Mouse (Mus musculus): ENCODE data around the gene Tbx10. TPM values are rescaled to one million over a fixed set of nuclear protein-coding genes. Genes with fewer than 3 reads are reported as not detected.

Tbx10 gene
- polyA plus RNA-seq, 1 experiment from 2014 or later, result not detected

DNA sequence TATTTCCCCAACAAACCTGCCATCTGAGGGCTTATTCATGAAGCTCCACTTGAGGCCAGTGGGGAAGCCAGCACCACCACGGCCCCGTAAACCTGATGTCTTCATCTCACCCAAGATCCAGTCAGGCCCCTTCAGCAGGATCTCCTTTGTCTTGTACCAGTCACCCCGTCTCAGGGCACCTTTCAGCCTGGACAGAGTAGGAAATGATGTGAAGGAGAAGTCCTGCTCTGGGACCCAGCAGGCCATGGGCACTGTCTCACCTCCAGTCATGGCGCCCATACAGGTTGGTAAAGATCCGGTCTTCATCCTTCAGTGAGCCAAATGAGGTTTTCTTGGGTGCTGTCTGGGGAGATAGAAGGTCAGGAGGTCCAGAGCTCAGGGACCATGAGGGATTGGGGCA, 18.5 kb downstream of the Tbx10 start:
- H3K27ac ChIP-seq, result no peak overlapping the region
- H3K27me3 ChIP-seq, result no peaks in the 10 kb centered on the region
- peaks cover 44% of the 10 kb centered on the region for H3K36me3 ChIP-seq (ENCODE audit: poor library complexity, severe bottlenecking)
- no peak for ATAC-seq
- no peak overlapping the region; the same call in 1 of the 2 replicates for H3K9ac ChIP-seq
- 93% methylated on average over 5 of the region's 5 CpGs for WGBS
- peaks cover 13% of the 10 kb centered on the region for H3K4me1 ChIP-seq
- no peak overlapping the region for H3K4me3 ChIP-seq
- peak overlapping the region; percentile 79; the same call in 1 of the 2 replicates for H3K4me2 ChIP-seq
- H3K9me3 ChIP-seq (replicated peaks), result no peaks in the 10 kb centered on the region

DNA sequence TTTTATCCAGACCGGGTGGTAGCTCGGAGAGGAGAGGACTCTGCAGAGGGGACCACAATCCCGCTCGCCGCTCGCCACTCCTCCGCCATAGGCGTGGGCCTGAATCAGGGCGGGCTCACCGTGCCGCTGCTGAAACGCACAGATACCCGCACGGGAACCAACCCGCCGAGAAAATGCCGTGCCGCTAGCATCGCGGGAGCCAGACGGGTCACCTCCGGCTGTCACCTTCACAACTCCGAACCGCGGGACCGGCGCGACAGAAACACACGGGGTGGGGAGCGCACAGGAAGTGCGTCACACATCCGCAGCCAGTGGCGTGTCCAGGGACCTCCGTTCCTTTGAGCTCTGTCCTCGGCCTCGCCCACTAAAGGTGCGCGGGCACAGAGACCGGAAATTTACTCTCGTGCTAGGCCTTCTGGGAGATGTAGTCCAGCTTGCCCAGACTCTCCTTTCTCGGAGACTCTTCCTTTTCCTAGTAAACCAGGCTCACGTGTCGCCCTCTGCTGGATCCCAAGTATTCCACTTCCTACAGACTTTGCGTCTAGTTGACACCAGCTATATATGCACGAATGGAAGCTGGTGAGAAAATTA, 20.0 kb downstream of the Tbx10 start, which contains the start of gene Ndufv1:
TSS of gene Ndufv1 (minus strand) at position 375 of the 591 bp plus-strand sequence.
- peak within 1 kb of the TSS; percentile 48 for H3K27ac ChIP-seq
- peak within 1 kb of the TSS; percentile 80 for H3K9ac ChIP-seq
- peaks cover 30% of the 10 kb centered on the region for H3K36me3 ChIP-seq (ENCODE audit: poor library complexity, severe bottlenecking)
- H3K27me3 ChIP-seq, result no peaks in the 10 kb centered on the region
- no peaks in the 10 kb centered on the region for H3K9me3 ChIP-seq (replicated peaks)
- peaks cover 13% of the 10 kb centered on the region for H3K4me1 ChIP-seq
- H3K4me2 ChIP-seq, result peak within 1 kb of the TSS; percentile 79
- WGBS, result under 1% methylated on average over 45 of the region's 45 CpGs
- peak; percentile 100 for ATAC-seq
- H3K4me3 ChIP-seq, result peak within 1 kb of the TSS; percentile 80

DNA sequence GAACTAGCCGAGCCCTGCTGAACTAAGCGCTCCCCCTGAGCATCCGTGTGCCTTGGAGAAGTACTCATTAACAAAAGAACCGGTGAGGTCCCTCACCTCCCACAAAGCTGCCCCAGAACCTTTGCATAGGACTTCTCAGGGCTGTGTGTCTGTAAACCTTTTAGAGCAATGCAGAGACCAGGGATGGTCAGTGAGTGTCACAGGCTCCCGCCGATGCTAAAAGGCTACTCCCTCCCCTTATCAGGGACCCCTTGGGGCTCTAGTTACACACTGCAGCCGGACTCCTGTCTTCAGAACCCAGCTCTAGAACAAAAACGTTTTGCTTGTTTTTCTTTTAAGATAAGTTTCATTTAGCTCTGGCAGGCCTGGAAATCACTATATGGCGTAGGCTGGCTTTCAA, 20.5 kb downstream of the Tbx10 start:
- peaks cover 13% of the 10 kb centered on the region for H3K4me1 ChIP-seq
- peak overlapping the region; percentile 80 for H3K4me3 ChIP-seq
- WGBS, result 25% methylated on average over 9 of the region's 9 CpGs
- H3K9ac ChIP-seq, result peak overlapping the region; percentile 31; the same call in 1 of the 2 replicates
- peaks cover 24% of the 10 kb centered on the region for H3K36me3 ChIP-seq (ENCODE audit: poor library complexity, severe bottlenecking)
- no peaks in the 10 kb centered on the region for H3K27me3 ChIP-seq
- H3K4me2 ChIP-seq, result peak overlapping the region; percentile 79
- ATAC-seq, result no peak; the same call in 1 of the 2 replicates
- no peaks in the 10 kb centered on the region for H3K9me3 ChIP-seq (replicated peaks)
- no peak overlapping the region for H3K27ac ChIP-seq

DNA sequence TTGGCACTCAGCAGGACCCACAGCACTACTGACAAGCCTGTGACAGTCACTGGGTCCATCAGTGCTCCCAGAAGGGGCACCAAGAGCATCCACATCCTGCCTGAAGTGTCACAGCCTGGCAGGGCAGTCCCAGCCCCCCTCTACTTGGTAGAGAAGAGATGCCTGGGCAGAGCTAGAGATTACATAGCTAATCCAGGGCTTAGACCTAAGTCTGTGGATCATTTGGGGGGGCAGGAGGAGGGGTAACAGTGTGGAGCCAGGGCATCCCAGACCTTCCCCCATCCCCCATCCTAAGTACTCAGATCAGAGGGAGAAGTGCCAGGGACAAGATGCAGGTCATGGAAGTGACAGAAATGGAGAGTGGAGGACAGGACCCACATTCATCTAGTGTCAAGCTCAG, 22.2 kb downstream of the Tbx10 start:
- Histone ChIP-seq H3K27me3 (no peaks in the 10 kb centered on the region), H3K4me1 (peaks cover 22% of the 10 kb centered on the region), H3K9me3 (replicated peaks) (no peaks in the 10 kb centered on the region), H3K9ac (peak overlapping the region; percentile 1), H3K27ac (no peak overlapping the region), H3K4me3 (no peak overlapping the region), H3K36me3 (ENCODE audit: poor library complexity, severe bottlenecking) (peaks cover 7% of the 10 kb centered on the region), H3K4me2 (no peak overlapping the region)
- ATAC-seq, result no peak

DNA sequence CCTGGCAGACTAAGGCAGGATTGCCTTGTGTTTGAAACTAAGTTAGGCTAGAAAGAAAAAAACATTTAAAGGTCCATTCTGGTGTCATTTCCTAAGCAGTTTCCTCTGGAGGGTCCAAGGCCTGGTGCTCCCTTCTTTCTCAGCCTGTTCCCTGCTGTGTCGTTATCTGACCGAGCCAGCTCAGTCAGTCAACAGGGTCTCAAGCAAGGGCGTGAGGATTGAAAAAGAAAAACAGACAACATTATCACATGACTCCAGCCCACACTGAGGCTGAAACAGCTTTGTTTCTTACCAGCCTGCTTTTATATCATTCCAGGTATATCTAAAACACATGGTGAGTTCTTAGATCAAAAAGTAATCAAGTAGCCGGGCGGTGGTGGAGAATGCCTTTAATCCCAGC, 23.1 kb downstream of the Tbx10 start:
- no peak for ATAC-seq
- Histone ChIP-seq H3K27me3 (no peaks in the 10 kb centered on the region), H3K4me3 (no peak overlapping the region), H3K4me1 (peaks cover 22% of the 10 kb centered on the region), H3K27ac (no peak overlapping the region), H3K36me3 (ENCODE audit: poor library complexity, severe bottlenecking) (no peaks in the 10 kb centered on the region), H3K9ac (no peak overlapping the region), H3K4me2 (no peak overlapping the region), H3K9me3 (replicated peaks) (no peaks in the 10 kb centered on the region)
- 53% methylated on average over 5 of the region's 5 CpGs for WGBS

DNA sequence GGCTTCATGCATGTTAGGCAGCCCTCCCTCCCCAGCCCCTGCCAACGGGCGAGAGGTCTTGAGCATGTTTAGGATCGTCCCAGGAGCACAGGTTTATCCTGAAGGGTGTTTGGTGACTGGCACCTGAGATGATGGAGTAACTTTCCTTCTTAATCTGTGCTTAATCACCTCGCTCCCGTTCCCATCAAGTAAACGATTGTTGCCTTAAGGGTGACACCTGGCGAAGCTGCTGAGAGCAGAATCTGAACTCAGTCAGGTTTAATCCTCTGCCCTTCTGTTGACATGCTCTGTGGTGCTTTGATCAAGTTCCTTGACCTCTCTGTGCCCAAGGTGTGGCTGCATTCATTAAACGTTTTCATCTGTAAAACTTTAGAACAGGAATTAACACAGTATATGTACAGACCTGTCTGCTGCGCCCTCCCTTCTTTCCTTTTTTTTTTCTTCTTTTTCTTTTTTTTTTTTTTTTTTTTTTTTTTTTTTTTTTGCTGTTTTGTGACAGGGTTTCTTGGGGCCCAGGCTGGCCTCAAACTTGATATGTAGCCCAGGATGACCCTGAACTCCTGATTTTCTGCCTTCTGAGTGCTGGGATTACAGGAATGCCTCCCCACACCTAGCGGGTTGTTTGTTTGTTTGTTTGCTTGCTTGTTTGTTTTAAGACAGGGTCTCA, 25.5 kb downstream of the Tbx10 start:
- Histone ChIP-seq H3K4me3 (no peak overlapping the region), H3K27me3 (no peaks in the 10 kb centered on the region), H3K4me2 (no peak overlapping the region), H3K9me3 (replicated peaks) (no peaks in the 10 kb centered on the region), H3K9ac (no peak overlapping the region), H3K36me3 (ENCODE audit: poor library complexity, severe bottlenecking) (no peaks in the 10 kb centered on the region), H3K27ac (no peak overlapping the region), H3K4me1 (peaks cover 9% of the 10 kb centered on the region; the same call in 1 of the 2 replicates)
- WGBS, result 64% methylated on average over 10 of the region's 10 CpGs
- ATAC-seq, result no peak

DNA sequence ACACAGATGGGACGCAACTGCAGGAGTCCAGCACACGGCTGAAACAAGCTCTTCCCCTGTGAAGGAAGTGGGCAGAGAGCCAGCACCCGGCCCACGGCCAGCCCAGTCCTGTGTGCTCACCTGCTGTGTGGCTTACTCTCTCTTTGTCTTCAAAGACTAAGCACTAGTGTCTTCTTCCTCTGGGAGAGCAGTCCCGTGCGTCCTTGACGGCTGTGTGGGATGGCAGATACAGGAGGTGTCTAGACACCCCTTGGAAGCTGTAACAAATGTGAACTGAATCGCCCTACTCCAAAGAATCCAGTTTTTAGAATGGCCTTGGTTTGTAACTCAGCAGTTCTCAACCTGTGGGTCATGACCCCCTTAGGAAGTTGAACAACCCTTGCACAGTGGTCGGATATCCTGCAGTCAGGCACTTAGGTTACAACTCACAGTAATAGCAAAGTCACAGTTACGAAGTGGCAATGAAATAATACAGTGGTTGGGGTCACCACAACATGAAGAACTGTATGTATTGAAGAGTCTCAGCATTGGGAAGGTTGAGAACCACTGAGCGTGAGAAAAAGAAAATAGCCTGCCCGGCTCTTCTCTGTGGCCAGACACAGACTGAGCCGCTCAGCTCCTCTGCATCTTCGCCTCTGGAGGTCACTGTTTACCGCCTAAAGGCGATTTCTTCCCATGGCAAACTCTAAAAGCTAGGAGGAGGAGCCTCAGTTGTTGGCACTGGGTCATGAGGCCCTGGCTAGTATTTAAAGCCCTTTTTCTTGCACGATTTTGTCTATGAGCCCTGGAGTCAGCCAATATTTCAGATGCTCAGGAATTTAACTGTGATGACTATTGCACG, 26.4 kb downstream of the Tbx10 start:
- Histone ChIP-seq H3K4me2 (no peak overlapping the region), H3K9ac (no peak overlapping the region), H3K36me3 (ENCODE audit: poor library complexity, severe bottlenecking) (no peaks in the 10 kb centered on the region), H3K4me3 (no peak overlapping the region), H3K27ac (no peak overlapping the region), H3K4me1 (peaks cover 9% of the 10 kb centered on the region; the same call in 1 of the 2 replicates), H3K27me3 (no peaks in the 10 kb centered on the region), H3K9me3 (replicated peaks) (no peaks in the 10 kb centered on the region)
- WGBS, result 28% methylated on average over 18 of the region's 18 CpGs
- peak; percentile 57; the same call in 1 of the 2 replicates for ATAC-seq

DNA sequence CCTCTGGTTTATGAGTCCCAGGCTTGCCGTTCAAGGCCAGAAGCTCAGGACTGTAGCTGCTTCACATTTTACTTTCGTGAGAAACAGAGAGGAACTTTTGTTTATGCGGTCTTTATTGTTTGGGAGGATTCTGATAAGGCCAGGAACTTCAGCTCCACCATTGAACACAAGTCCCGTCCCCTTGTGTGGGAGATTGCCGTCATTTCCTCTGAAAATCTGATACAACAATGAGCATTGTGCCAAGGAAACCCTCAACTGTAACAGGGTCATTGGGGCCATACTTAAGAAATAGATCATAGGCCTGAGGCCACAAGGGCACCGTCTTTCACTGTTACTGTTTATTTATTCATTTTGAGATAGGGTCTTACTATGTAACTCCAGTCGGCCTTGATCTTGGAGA, 30.6 kb downstream of the Tbx10 start:
- WGBS, result 82% methylated on average over 7 of the region's 7 CpGs
- Histone ChIP-seq H3K9ac (no peak overlapping the region), H3K4me2 (no peak overlapping the region), H3K27ac (no peak overlapping the region), H3K9me3 (replicated peaks) (peaks cover 7% of the 10 kb centered on the region), H3K4me3 (no peak overlapping the region), H3K36me3 (ENCODE audit: poor library complexity, severe bottlenecking) (no peaks in the 10 kb centered on the region), H3K27me3 (no peaks in the 10 kb centered on the region), H3K4me1 (peaks cover 9% of the 10 kb centered on the region; the same call in 1 of the 2 replicates)
- no peak for ATAC-seq

DNA sequence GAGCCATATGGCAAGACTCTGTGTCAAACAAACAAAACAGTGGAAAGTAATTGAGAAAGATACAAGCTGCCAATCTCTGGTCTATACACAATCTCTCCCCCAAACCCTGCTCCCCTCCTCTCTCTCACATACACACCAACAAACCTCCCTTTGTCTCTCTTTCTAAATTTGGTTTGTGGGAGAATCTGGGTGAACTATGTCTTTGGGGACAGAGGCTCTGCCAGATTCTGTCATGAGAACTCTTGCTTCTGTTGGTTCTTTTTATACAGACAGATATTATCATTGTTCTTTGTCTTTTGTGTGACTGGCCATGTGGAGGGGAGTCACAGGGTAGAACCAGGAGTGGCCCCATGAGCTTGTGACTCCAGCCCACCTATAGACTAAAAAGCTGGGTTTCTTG, 35.0 kb downstream of the Tbx10 start:
- H3K27ac ChIP-seq, result no peak overlapping the region
- H3K9ac ChIP-seq, result no peak overlapping the region
- no peaks in the 10 kb centered on the region for H3K27me3 ChIP-seq
- H3K4me1 ChIP-seq, result no peaks in the 10 kb centered on the region
- ATAC-seq, result no peak
- peaks cover 7% of the 10 kb centered on the region for H3K9me3 ChIP-seq (replicated peaks)
- H3K4me2 ChIP-seq, result no peak overlapping the region
- no peaks in the 10 kb centered on the region for H3K36me3 ChIP-seq (ENCODE audit: poor library complexity, severe bottlenecking)
- no peak overlapping the region for H3K4me3 ChIP-seq

DNA sequence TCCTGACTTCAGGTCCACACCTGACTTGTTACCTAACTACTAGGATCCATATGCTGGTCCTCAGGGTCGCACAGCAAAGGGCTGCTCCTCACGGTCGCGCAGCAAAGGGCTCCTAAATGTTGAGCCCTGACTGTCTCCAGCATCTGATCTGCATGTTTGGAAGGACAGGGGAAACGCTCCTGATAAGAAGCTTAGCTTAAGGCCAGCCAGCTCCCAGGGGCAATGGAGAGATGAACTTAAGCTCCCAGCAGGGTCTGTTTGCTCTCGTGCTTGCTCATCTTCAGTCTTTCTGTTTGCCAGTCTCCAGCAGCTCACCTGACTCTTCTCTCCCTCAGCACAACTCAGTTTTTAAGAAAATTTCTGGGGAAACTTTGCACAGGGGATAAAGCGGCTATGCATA, 40.1 kb downstream of the Tbx10 start:
- Histone ChIP-seq H3K27ac (no peak overlapping the region), H3K27me3 (no peaks in the 10 kb centered on the region)
- no peak for ATAC-seq

DNA sequence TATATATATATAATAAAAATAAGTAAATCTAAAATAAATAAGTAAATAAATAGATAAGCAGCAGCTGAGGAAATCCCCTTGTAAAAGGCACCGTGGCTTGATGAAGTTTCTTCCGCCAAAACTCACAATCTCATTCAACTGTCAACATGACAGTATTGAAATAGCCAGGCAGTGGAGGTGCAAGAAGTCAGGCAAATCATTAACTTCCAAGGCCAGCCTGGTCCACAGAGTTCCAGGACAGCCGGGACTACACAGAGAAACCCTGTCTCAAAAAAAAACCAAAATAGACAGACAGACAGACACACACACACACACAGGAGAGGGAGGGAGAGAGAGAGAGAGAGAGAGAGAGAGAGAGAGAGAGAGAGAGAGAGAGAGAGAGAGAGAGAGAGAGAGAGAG, 40.7 kb downstream of the Tbx10 start:
- H3K4me3 ChIP-seq, result no peak overlapping the region
- H3K36me3 ChIP-seq (ENCODE audit: poor library complexity, severe bottlenecking), result 0 out of 2 replicates have a peak, but pooled peaks cover 4% of the 10 kb centered on the region
- 95% methylated on average over 3 of the region's 3 CpGs for whole genome bisulfite sequencing
- H3K9ac ChIP-seq, result no peak overlapping the region
- no peak overlapping the region for H3K4me2 ChIP-seq
- no peak for ATAC-seq
- no peaks in the 10 kb centered on the region for H3K9me3 ChIP-seq (replicated peaks)
- H3K27ac ChIP-seq, result no peak overlapping the region
- no peaks in the 10 kb centered on the region for H3K27me3 ChIP-seq
- H3K4me1 ChIP-seq, result peaks cover 17% of the 10 kb centered on the region

More for the DNA sequence above, 40.1 kb downstream of the Tbx10 start:
- H3K36me3 ChIP-seq (ENCODE audit: poor library complexity, severe bottlenecking), result 0 out of 2 replicates have a peak, but pooled peaks cover 4% of the 10 kb centered on the region
- no peak overlapping the region for H3K4me3 ChIP-seq
- H3K9ac ChIP-seq, result no peak overlapping the region
- peaks cover 12% of the 10 kb centered on the region for H3K4me1 ChIP-seq
- H3K4me2 ChIP-seq, result no peak overlapping the region
- H3K9me3 ChIP-seq (replicated peaks), result no peaks in the 10 kb centered on the region; the same call in 1 of the 2 replicates
- WGBS, result 52% methylated on average over 7 of the region's 7 CpGs

DNA sequence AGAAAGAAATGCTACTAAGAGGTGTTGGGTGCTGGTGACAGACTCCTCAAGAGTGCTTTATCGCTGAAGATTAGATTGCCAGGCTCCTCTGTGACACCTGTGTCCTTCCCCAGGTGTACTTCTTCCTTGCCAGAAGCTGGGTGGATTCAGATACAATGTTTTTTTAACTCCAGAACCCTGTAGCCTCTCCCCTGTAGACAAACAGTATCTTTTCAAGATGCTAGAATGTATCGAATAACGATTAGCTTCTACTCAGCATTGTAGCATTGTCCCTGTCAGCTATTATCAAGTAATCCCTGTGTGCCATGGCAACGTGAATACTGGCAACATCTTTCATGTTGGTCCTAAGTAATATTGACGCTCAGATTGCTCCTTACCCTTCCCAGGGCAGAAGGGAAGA, 41.2 kb downstream of the Tbx10 start:
- 53% methylated on average over 5 of the region's 5 CpGs for WGBS
- no peak overlapping the region for H3K4me2 ChIP-seq
- no peak overlapping the region for H3K27ac ChIP-seq
- H3K9me3 ChIP-seq (replicated peaks), result no peaks in the 10 kb centered on the region
- H3K9ac ChIP-seq, result no peak overlapping the region
- H3K4me1 ChIP-seq, result peaks cover 18% of the 10 kb centered on the region
- 0 out of 2 replicates have a peak, but pooled peaks cover 4% of the 10 kb centered on the region for H3K36me3 ChIP-seq (ENCODE audit: poor library complexity, severe bottlenecking)
- no peak overlapping the region for H3K4me3 ChIP-seq
- ATAC-seq, result no peak
- H3K27me3 ChIP-seq, result no peaks in the 10 kb centered on the region

Measured in forebrain, embryonic 13.5 days (tissue).